Mouse (Mus musculus): Measurements from ENCODE around the gene Ndufa12. TPM values are rescaled to one million over a fixed set of nuclear protein-coding genes. Genes with fewer than 3 reads are reported as not detected.
A peak's percentile ranks its signal among the peaks of the same experiment; 100 is the strongest.

Gene Ndufa12
- total and polyA plus RNA-seq, 2 experiments from 2014 or later = 203 to 611 TPM

DNA sequence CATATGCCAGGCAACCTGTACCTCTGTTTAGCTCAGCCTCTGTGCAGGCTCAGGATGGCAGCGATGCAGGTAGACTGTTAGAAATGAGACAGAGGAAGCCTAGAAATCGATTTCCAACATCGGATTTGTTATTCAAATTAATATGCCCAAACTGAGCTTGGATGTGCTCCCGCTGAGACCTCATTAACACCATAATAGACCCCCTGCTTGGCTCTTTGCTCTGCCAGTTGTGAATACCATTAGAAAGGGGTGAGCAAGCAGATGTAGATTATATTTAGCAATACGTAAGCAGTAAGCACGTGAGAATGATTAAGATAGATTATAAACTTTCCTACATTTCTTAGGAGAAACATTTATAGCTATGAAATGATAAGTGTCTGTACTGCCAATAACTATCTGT lies 25.8 kb upstream of the Ndufa12 start:
- peaks cover 43% of the 10 kb centered on the region for H3K36me3 ChIP-seq (ENCODE audit: insufficient read depth, low read length)
- peaks cover 4% of the 10 kb centered on the region; the same call in 1 of the 2 replicates for H3K9me3 ChIP-seq (ENCODE audit: low read length)
- no peak overlapping the region for H3K27ac ChIP-seq
- no peak overlapping the region for H3K9ac ChIP-seq (replicated peaks; ENCODE audit: low read length)
- DNase-seq (ENCODE audit: low spot score) (no peak), ATAC-seq (no peak)
- no peaks in the 10 kb centered on the region for H3K27me3 ChIP-seq (ENCODE audit: insufficient read depth, low read length)
- 16% methylated on average over 6 of the region's 6 CpGs for WGBS
- no peak overlapping the region for H3K4me3 ChIP-seq (ENCODE audit: low read length)
- H3K4me1 ChIP-seq (ENCODE audit: insufficient read depth, low read length) = no peaks in the 10 kb centered on the region
- no peak for TF ChIP-seq CTCF (IDR thresholded peaks at IDR 0.05; ENCODE audit: low read depth)
- H3K4me2 ChIP-seq (ENCODE audit: low read depth, low read length) = no peak overlapping the region

DNA sequence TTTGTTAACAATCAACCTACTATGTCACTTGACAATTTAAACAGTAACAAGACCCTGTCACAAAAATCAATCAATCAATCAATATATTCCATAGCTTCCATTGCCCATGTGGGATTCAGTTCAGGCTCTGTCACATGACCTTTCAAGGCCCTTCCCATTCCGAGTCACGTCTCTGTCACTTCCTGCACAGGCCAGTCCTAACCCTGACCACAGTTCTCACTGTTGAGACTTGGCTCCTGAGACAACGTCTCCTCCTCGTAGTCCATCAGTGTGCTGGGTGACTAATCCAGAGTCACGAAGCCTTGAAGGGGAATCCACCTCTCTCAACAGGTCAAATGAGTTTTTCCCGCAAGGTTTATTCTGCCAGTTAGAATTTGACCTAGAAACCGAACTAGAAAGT lies 23.9 kb upstream of the Ndufa12 start:
- peaks cover 34% of the 10 kb centered on the region for H3K36me3 ChIP-seq (ENCODE audit: insufficient read depth, low read length)
- peaks cover 4% of the 10 kb centered on the region; the same call in 1 of the 2 replicates for H3K9me3 ChIP-seq (ENCODE audit: low read length)
- no peak overlapping the region for H3K4me2 ChIP-seq (ENCODE audit: low read depth, low read length)
- H3K4me3 ChIP-seq (ENCODE audit: low read length) = no peak overlapping the region
- no peak overlapping the region for H3K27ac ChIP-seq
- no peak for DNase-seq (ENCODE audit: low spot score)
- no peaks in the 10 kb centered on the region for H3K27me3 ChIP-seq (ENCODE audit: insufficient read depth, low read length)
- ATAC-seq = no peak
- H3K4me1 ChIP-seq (ENCODE audit: insufficient read depth, low read length) = no peaks in the 10 kb centered on the region
- 83% methylated on average over 7 of the region's 7 CpGs for WGBS
- H3K9ac ChIP-seq (replicated peaks; ENCODE audit: low read length) = no peak overlapping the region
- TF ChIP-seq CTCF (IDR thresholded peaks at IDR 0.05; ENCODE audit: low read depth) = no peak

- ATAC-seq (no peak), DNase-seq (ENCODE audit: low spot score) (no peak)
- Histone ChIP-seq H3K9ac (replicated peaks; ENCODE audit: low read length) (no peak overlapping the region), H3K36me3 (ENCODE audit: insufficient read depth, low read length) (peaks cover 10% of the 10 kb centered on the region; the same call in 1 of the 2 replicates), H3K9me3 (ENCODE audit: low read length) (no peaks in the 10 kb centered on the region), H3K4me3 (ENCODE audit: low read length) (no peak overlapping the region), H3K4me2 (ENCODE audit: low read depth, low read length) (no peak overlapping the region), H3K27me3 (ENCODE audit: insufficient read depth, low read length) (no peaks in the 10 kb centered on the region), H3K27ac (no peak overlapping the region), H3K4me1 (ENCODE audit: insufficient read depth, low read length) (no peaks in the 10 kb centered on the region)
- 45% methylated on average over 4 of the region's 4 CpGs for whole genome bisulfite sequencing
- TF ChIP-seq CTCF (IDR thresholded peaks at IDR 0.05; ENCODE audit: low read depth) = no peak
These were observed 15.3 kb upstream of the Ndufa12 start for GRCm38 (mm10) chr10:94183199-94183598.

GRCm38 (mm10) chr10:94204973-94205372 lies 6.5 kb downstream of the Ndufa12 start:
- 83% methylated on average over 4 of the region's 4 CpGs for WGBS
- no peak for TF ChIP-seq CTCF (IDR thresholded peaks at IDR 0.05; ENCODE audit: low read depth)
- no peaks in the 10 kb centered on the region for H3K9me3 ChIP-seq (ENCODE audit: low read length)
- no peak overlapping the region for H3K27ac ChIP-seq
- H3K4me2 ChIP-seq (ENCODE audit: low read depth, low read length) = no peak overlapping the region
- no peak overlapping the region for H3K4me3 ChIP-seq (ENCODE audit: low read length)
- DNase-seq (ENCODE audit: low spot score) = no peak
- H3K9ac ChIP-seq (replicated peaks; ENCODE audit: low read length) = no peak overlapping the region
- H3K27me3 ChIP-seq (ENCODE audit: insufficient read depth, low read length) = no peaks in the 10 kb centered on the region
- no peaks in the 10 kb centered on the region for H3K4me1 ChIP-seq (ENCODE audit: insufficient read depth, low read length)
- ATAC-seq = no peak
- peaks cover 50% of the 10 kb centered on the region for H3K36me3 ChIP-seq (ENCODE audit: insufficient read depth, low read length)

- peak; percentile 83 for DNase-seq (ENCODE audit: low spot score)
- Histone ChIP-seq H3K4me3 (ENCODE audit: low read length) (no peak overlapping the region), H3K27ac (no peak overlapping the region), H3K9me3 (ENCODE audit: low read length) (no peaks in the 10 kb centered on the region), H3K27me3 (ENCODE audit: insufficient read depth, low read length) (no peaks in the 10 kb centered on the region), H3K9ac (replicated peaks; ENCODE audit: low read length) (no peak overlapping the region), H3K4me2 (ENCODE audit: low read depth, low read length) (no peak overlapping the region), H3K36me3 (ENCODE audit: insufficient read depth, low read length) (peaks cover 27% of the 10 kb centered on the region), H3K4me1 (ENCODE audit: insufficient read depth, low read length) (no peaks in the 10 kb centered on the region)
- 48% methylated on average over 6 of the region's 6 CpGs for WGBS
- peak; percentile 88 for ATAC-seq
- peak; percentile 84 for TF ChIP-seq CTCF (IDR thresholded peaks at IDR 0.05; ENCODE audit: low read depth)
These were observed 12.4 kb downstream of the Ndufa12 start for GRCm38 (mm10) chr10:94210718-94211618.

GRCm38 (mm10) chr10:94211725-94212124 lies 13.2 kb downstream of the Ndufa12 start:
- no peaks in the 10 kb centered on the region for H3K27me3 ChIP-seq (ENCODE audit: insufficient read depth, low read length)
- no peak overlapping the region for H3K4me2 ChIP-seq (ENCODE audit: low read depth, low read length)
- no peaks in the 10 kb centered on the region for H3K9me3 ChIP-seq (ENCODE audit: low read length)
- H3K4me1 ChIP-seq (ENCODE audit: insufficient read depth, low read length) = no peaks in the 10 kb centered on the region
- TF ChIP-seq CTCF (IDR thresholded peaks at IDR 0.05; ENCODE audit: low read depth) = no peak
- ATAC-seq (no peak), DNase-seq (ENCODE audit: low spot score) (no peak)
- H3K4me3 ChIP-seq (ENCODE audit: low read length) = no peak overlapping the region
- no peak overlapping the region for H3K27ac ChIP-seq
- 62% methylated on average over 2 of the region's 2 CpGs for WGBS
- H3K9ac ChIP-seq (replicated peaks; ENCODE audit: low read length) = no peak overlapping the region
- peaks cover 20% of the 10 kb centered on the region for H3K36me3 ChIP-seq (ENCODE audit: insufficient read depth, low read length)
